Mouse (Mus musculus) CH12F3 (cell line): Measurements from ENCODE around the gene Zfp423.

ENCODE experiments used
- in situ Hi-C: fragments of 300-500 bp; cut with MboI; formaldehyde crosslinking; loops from 2 replicates; pipeline ENCODE4 v1.14.3; 2020; ENCODE audit warnings: low sequenced_read_pairs

Zfp423 gene

GRCm38 (mm10) chr8:87671209-87671970 lies 288.0 kb downstream of the Zfp423 start:
- in situ Hi-C loops, result no loop called here

- in situ Hi-C loops, result no loop called here
Observed at GRCm38 (mm10) chr8:87670232-87670631, 289.2 kb downstream of the Zfp423 start.

- in situ Hi-C loops, result no loop called here
Observed at GRCm38 (mm10) chr8:87668736-87669135, 290.7 kb downstream of the Zfp423 start.

GRCm38 (mm10) chr8:87667914-87668643 lies 291.3 kb downstream of the Zfp423 start:
- in situ Hi-C loops, result no loop called here

GRCm38 (mm10) chr8:87667297-87667696 lies 292.1 kb downstream of the Zfp423 start:
- in situ Hi-C loops, result no loop called here

GRCm38 (mm10) chr8:87665337-87665736 lies 294.1 kb downstream of the Zfp423 start:
- in situ Hi-C loops, result no loop called here

- in situ Hi-C loops, result no loop called here
Observed at GRCm38 (mm10) chr8:87664217-87664509, 295.2 kb downstream of the Zfp423 start.

- in situ Hi-C loops, result no loop called here
Observed at GRCm38 (mm10) chr8:87663349-87664216, 295.8 kb downstream of the Zfp423 start.

- in situ Hi-C loops, result no loop called here
Observed at GRCm38 (mm10) chr8:87662811-87663341, 296.5 kb downstream of the Zfp423 start.

- in situ Hi-C loops, result no loop called here
Observed at GRCm38 (mm10) chr8:87662307-87662771, 297.1 kb downstream of the Zfp423 start.

GRCm38 (mm10) chr8:87660916-87661910 lies 298.2 kb downstream of the Zfp423 start:
- in situ Hi-C loops, result no loop called here

- in situ Hi-C loops, result no loop called here
Observed at GRCm38 (mm10) chr8:87660029-87660915, 299.1 kb downstream of the Zfp423 start.

GRCm38 (mm10) chr8:87657488-87657887 lies 301.9 kb downstream of the Zfp423 start:
- in situ Hi-C loops, result no loop called here

GRCm38 (mm10) chr8:87656484-87657230 lies 302.7 kb downstream of the Zfp423 start:
- in situ Hi-C loops, result no loop called here

- in situ Hi-C loops, result no loop called here
Observed at GRCm38 (mm10) chr8:87655946-87656345, 303.4 kb downstream of the Zfp423 start.

GRCm38 (mm10) chr8:87647781-87648180 lies 311.6 kb downstream of the Zfp423 start:
- in situ Hi-C loops, result no loop called here

- in situ Hi-C loops, result no loop called here
Observed at GRCm38 (mm10) chr8:87645829-87646483, 313.4 kb downstream of the Zfp423 start.

- in situ Hi-C loops, result no loop called here
Observed at GRCm38 (mm10) chr8:87645371-87645770, 314.0 kb downstream of the Zfp423 start.
